Mouse (Mus musculus) frontal cortex, postnatal 36 days (tissue): ENCODE results near the gene Oas1g.
A peak's percentile ranks its signal among the peaks of the same experiment; 100 is the strongest.
"Not testable (repeated sequence)": the region's sequence is repeated elsewhere in the genome, so short reads cannot be mapped to it uniquely, and the experiment has no call there.

ENCODE experiments used
- DNase-seq, 2 experiments: peaks; one replicate each; pipeline ENCODE4 v3.0.0; 2022; ENCODE audit warnings: low spot score in 2 of 2

Gene Oas1g

GRCm38 (mm10) chr5:120890991-120891390 lies 3.6 kb upstream of the Oas1g start:
- no peak for DNase-seq

- DNase-seq: no peak
Measured at GRCm38 (mm10) chr5:120890026-120890425, 2.6 kb upstream of the Oas1g start.

DNA sequence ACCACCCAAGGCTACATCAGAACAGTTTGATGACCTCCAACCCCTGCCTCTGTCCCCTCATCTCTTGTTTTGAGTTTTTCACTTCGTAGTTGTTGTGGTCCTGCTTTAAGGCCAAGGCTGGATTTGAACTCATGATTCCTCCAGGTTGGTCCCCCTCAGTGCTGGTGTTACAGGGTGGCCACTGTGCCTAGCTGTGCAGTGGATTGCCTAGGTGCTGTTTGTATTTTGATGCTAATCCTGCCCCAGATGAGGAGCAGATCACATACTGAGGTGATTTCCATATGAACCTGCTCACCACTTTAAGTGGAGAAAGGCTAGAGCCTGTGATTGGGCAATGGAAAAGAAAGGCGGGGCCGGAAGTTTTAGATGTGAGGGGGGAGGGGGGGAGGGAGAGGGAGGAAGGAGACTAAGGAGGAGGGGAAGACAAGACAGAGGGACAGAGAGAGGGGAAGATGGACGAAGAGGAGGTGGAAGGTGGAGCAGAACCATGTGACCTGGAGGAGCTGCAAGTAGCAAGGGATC lies 942 bp upstream of the Oas1g start:
- not testable (repeated sequence) for DNase-seq

- DNase-seq: no peak
Measured at GRCm38 (mm10) chr5:120887831-120888230, 418 bp upstream of the Oas1g start.

- not testable (repeated sequence) for DNase-seq
Measured at GRCm38 (mm10) chr5:120881681-120882080, 5.7 kb downstream of the Oas1g start.

- DNase-seq: not testable (repeated sequence)
Measured at GRCm38 (mm10) chr5:120878803-120879202, 8.6 kb downstream of the Oas1g start.

- not testable (repeated sequence) for DNase-seq
Measured at GRCm38 (mm10) chr5:120877407-120877806, 10.0 kb downstream of the Oas1g start.

DNA sequence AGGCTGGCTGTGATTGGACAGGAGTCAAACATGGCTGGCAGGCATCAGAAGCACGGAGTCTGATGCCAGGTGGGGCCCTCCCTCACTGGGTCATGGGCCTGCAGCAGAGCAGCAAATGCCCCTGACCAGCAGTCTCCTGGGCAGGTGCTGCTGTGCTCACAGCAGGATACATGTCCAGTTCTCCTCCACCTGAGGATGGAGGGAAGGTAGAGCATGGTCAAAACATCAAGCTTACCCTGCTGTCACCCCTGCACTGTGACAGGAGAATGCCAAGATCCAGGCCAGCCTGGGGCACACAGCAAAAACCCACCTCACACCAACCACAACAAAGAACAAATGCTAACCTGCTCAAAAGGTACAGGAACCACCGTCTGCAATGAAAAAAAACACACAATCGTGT lies 10.6 kb downstream of the Oas1g start:
- DNase-seq: not testable (repeated sequence)

DNA sequence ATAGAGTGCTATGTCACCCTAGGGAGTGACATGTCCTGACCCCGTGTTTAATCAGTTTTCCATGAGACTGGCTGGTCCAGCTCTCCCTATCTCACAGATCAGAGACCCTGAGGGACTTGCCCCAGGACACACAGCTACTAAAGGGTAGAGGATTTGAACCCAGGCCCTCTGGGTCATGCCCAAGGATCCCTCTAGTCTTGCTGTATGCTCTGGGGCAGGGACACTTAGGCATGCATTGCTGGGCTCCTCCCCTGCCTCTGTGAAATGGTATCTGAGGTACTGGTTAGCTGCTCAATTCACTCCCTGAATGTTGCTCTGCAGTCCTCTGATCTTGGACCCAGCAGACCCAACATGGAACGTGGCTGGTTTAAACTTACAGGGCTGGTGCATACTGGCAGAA lies 15.9 kb downstream of the Oas1g start:
- no peak for DNase-seq

DNA sequence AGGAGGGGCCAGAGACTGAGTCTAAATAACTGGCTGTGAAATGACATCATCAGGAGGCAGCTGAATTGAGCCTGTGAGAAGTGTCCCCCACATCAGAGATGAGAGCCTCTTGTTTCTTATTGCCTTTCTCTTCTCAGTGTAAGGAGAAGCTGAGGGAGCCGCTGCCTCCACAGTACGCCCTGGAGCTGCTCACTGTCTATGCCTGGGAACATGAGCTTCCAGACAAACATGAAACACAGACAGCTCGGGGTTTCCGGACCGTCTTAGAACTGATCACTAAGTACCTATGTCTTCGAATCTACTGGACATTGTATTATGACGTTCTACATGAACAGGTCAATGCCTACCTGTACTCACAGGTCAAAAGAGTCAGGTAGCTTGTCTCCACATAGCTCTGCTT lies 16.6 kb downstream of the Oas1g start:
- peak; percentile 3 to 13 for DNase-seq

- no peak for DNase-seq
Measured at GRCm38 (mm10) chr5:120870081-120870480, 17.3 kb downstream of the Oas1g start.

- DNase-seq: no peak
Measured at GRCm38 (mm10) chr5:120869436-120870015, 17.9 kb downstream of the Oas1g start.

GRCm38 (mm10) chr5:120865336-120865860 lies 22.0 kb downstream of the Oas1g start:
- DNase-seq: no peak

- DNase-seq: no peak
Measured at GRCm38 (mm10) chr5:120861121-120861520, 26.3 kb downstream of the Oas1g start, which contains the start of gene Oas1h. Gene Oas1h (plus strand): TSS chr5:120861421.

- DNase-seq: peak; percentile 7 to 16
Measured at GRCm38 (mm10) chr5:120859241-120859640, 28.2 kb downstream of the Oas1g start.

DNA sequence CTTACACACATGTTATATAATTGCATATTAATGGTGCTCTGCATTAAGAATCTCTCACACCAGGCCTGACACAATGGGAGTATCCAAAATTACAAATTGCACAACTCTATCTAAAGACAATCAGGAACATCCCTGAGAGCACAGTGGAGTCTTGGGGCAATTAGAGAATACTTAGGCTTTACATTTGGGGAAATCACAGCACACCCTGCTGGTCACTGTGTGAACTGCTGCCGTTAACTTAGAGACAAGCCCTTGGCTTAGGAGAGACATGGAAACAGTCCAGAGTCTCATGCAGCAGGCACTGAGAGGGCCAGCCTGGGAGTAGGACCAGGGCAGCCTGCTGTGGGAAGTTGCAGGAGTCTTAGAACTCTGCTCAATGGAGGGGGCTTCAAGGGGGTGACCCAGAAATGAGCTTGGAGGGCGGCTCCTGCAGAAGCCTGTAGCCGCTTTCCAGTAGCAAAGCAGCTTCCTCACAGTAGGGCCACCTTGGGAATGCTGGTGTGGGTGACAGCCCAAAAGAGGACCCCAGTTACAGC lies 37.7 kb downstream of the Oas1g start:
- DNase-seq: peak; percentile 14 to 20

GRCm38 (mm10) chr5:120847067-120847466 lies 40.3 kb downstream of the Oas1g start, which contains the start of gene Oas1f:
Gene Oas1f (plus strand): TSS chr5:120847367.
- DNase-seq: no peak

GRCm38 (mm10) chr5:120844713-120845112 lies 42.7 kb downstream of the Oas1g start:
- no peak for DNase-seq

- peak; percentile 37 to 42 for DNase-seq
Measured at GRCm38 (mm10) chr5:120836731-120837585, 50.5 kb downstream of the Oas1g start.

GRCm38 (mm10) chr5:120833335-120834280 lies 53.8 kb downstream of the Oas1g start:
- DNase-seq: no peak

GRCm38 (mm10) chr5:120831031-120831430 lies 56.4 kb downstream of the Oas1g start:
- no peak for DNase-seq
